ENCODE assay signal across 17 mouse cellular contexts in genomic region chr14:24234411-24234810, GRCm38 (mm10). TPM values are rescaled to one million over a fixed set of nuclear protein-coding genes. Genes with fewer than 3 reads are reported as not detected.
DNase-seq lines count a peak whose midpoint lies in the region; ATAC-seq and TF ChIP-seq lines count a peak whose summit lies in the region.
"Had no signal": no experiment of that assay in that cellular context is flagged by ENCODE, and none has a peak within 500 bp of the region (broad histone marks: within the 10 kb centered on the region; RNA-seq: fewer than 3 reads in every experiment).

No protein-coding gene starts in this region.

- H3K36me3 ChIP-seq in midbrain, postnatal 0 days (ENCODE audit: insufficient read depth, low read length) = no peaks in the 10 kb centered on the region
- H3K36me3 ChIP-seq in midbrain, embryonic 11.5 days (ENCODE audit: control insufficient read depth, insufficient read depth, low read length) = no peaks in the 10 kb centered on the region
- 0 out of 2 replicates have a peak, but pooled peaks cover 2% of the 10 kb centered on the region for H3K36me3 ChIP-seq in kidney, embryonic 16.5 days (ENCODE audit: insufficient read depth, low read length)
- H3K36me3 ChIP-seq in midbrain, embryonic 16.5 days (ENCODE audit: control insufficient read depth, insufficient read depth, low read length) = no peaks in the 10 kb centered on the region
- H3K36me3 ChIP-seq: forebrain, embryonic 12.5 days had no signal

- H3K9me3 ChIP-seq in midbrain, postnatal 0 days (ENCODE audit: low read length) = no peaks in the 10 kb centered on the region
- H3K9me3 ChIP-seq in midbrain, embryonic 11.5 days (ENCODE audit: control insufficient read depth, low read length) = no peaks in the 10 kb centered on the region
- no peaks in the 10 kb centered on the region for H3K9me3 ChIP-seq in kidney, embryonic 16.5 days (ENCODE audit: low read length)
- H3K9me3 ChIP-seq in midbrain, embryonic 16.5 days (replicated peaks; ENCODE audit: control insufficient read depth, low read length, poor library complexity, severe bottlenecking) = no peaks in the 10 kb centered on the region
- H3K9me3 ChIP-seq: forebrain, embryonic 12.5 days had no signal

- DNase-seq in adrenal gland, postnatal 14 days = peak; percentile 28
- DNase-seq in adrenal gland, adult 18-20 months (ENCODE audit: low spot score in 2 of 2) = no peak
- DNase-seq in midbrain, postnatal 0 days (ENCODE audit: low spot score) = peak; percentile 33
- DNase-seq in midbrain, embryonic 11.5 days (ENCODE audit: low spot score, missing footprints) = no peak
- no peak for DNase-seq in spleen, postnatal 4 days (ENCODE audit: low spot score in 2 of 2)
- DNase-seq in spleen, postnatal 36 days (ENCODE audit: low spot score in 2 of 2) = no peak
- DNase-seq: cerebellum, adult 8-10 months had no signal

- H3K4me2 ChIP-seq in midbrain, postnatal 0 days (ENCODE audit: low read depth, low read length, poor library complexity, severe bottlenecking) = no peak overlapping the region
- no peak overlapping the region for H3K4me2 ChIP-seq in midbrain, embryonic 11.5 days
- no peak overlapping the region for H3K4me2 ChIP-seq in kidney, embryonic 16.5 days (replicated peaks; ENCODE audit: low read depth, low read length)
- H3K4me2 ChIP-seq in midbrain, embryonic 16.5 days (ENCODE audit: low read length) = no peak overlapping the region
- H3K4me2 ChIP-seq: forebrain, embryonic 12.5 days had no signal

- WGBS in midbrain, postnatal 0 days = 58% methylated on average over 2 of the region's 2 CpGs
- 78% methylated on average over 2 of the region's 2 CpGs for WGBS in midbrain, embryonic 11.5 days
- 56% methylated on average over 2 of the region's 2 CpGs for WGBS in kidney, embryonic 16.5 days
- 54% methylated on average over 2 of the region's 2 CpGs for WGBS in midbrain, embryonic 16.5 days

- no peak overlapping the region for H3K4me3 ChIP-seq in midbrain, postnatal 0 days (ENCODE audit: low read depth, low read length)
- H3K4me3 ChIP-seq in midbrain, embryonic 11.5 days (ENCODE audit: low read depth, low read length) = no peak overlapping the region
- H3K4me3 ChIP-seq in kidney, embryonic 16.5 days (ENCODE audit: low read length) = no peak overlapping the region
- no peak overlapping the region for H3K4me3 ChIP-seq in midbrain, embryonic 16.5 days (ENCODE audit: low read depth, low read length)
- H3K4me3 ChIP-seq: forebrain, embryonic 12.5 days had no signal

- H3K27ac ChIP-seq in midbrain, postnatal 0 days (ENCODE audit: low read depth, low read length) = no peak overlapping the region
- no peak overlapping the region for H3K27ac ChIP-seq in midbrain, embryonic 11.5 days (ENCODE audit: low read depth, low read length)
- H3K27ac ChIP-seq in kidney, embryonic 16.5 days (ENCODE audit: low read length) = peak overlapping the region; percentile 60; the same call in 1 of the 2 replicates
- H3K27ac ChIP-seq in midbrain, embryonic 16.5 days (ENCODE audit: low read length) = no peak overlapping the region
- H3K27ac ChIP-seq: forebrain, embryonic 12.5 days had no signal

- ATAC-seq in midbrain, postnatal 0 days (ENCODE audit: low FRiP score) = no peak
- no peak for ATAC-seq in midbrain, embryonic 11.5 days (ENCODE audit: low FRiP score)
- ATAC-seq in kidney, embryonic 16.5 days (ENCODE audit: low FRiP score, low TSS enrichment) = peak; percentile 86
- ATAC-seq in midbrain, embryonic 16.5 days = no peak

- no peak overlapping the region for H3K9ac ChIP-seq in midbrain, postnatal 0 days (replicated peaks; ENCODE audit: low read length, poor library complexity, severe bottlenecking)
- no peak overlapping the region for H3K9ac ChIP-seq in midbrain, embryonic 11.5 days (ENCODE audit: low read length)
- H3K9ac ChIP-seq in kidney, embryonic 16.5 days (replicated peaks; ENCODE audit: low read length) = no peak overlapping the region
- no peak overlapping the region for H3K9ac ChIP-seq in midbrain, embryonic 16.5 days (ENCODE audit: low read depth, low read length)
- H3K9ac ChIP-seq: forebrain, embryonic 12.5 days had no signal

- no peaks in the 10 kb centered on the region for H3K27me3 ChIP-seq in midbrain, postnatal 0 days (ENCODE audit: insufficient read depth, low read length)
- no peaks in the 10 kb centered on the region for H3K27me3 ChIP-seq in midbrain, embryonic 11.5 days (ENCODE audit: control insufficient read depth, insufficient read depth, low read length)
- no peaks in the 10 kb centered on the region for H3K27me3 ChIP-seq in kidney, embryonic 16.5 days (ENCODE audit: insufficient read depth, low read length)
- H3K27me3 ChIP-seq in midbrain, embryonic 16.5 days (ENCODE audit: control insufficient read depth, insufficient read depth, low read depth, low read length) = no peaks in the 10 kb centered on the region
- H3K27me3 ChIP-seq: forebrain, embryonic 12.5 days had no signal

- no peak for TF ChIP-seq CTCF in midbrain, postnatal 0 days (IDR thresholded peaks at IDR 0.05)

- H3K4me1 ChIP-seq in midbrain, postnatal 0 days (ENCODE audit: insufficient read depth, low read length) = no peaks in the 10 kb centered on the region
- no peaks in the 10 kb centered on the region for H3K4me1 ChIP-seq in midbrain, embryonic 11.5 days (ENCODE audit: control insufficient read depth, insufficient read depth, low read length)
- peaks cover 28% of the 10 kb centered on the region for H3K4me1 ChIP-seq in kidney, embryonic 16.5 days (ENCODE audit: insufficient read depth, low read length)
- H3K4me1 ChIP-seq in midbrain, embryonic 16.5 days (ENCODE audit: control insufficient read depth, insufficient read depth, low read length) = no peaks in the 10 kb centered on the region; the same call in 1 of the 2 replicates

RNA-seq across cellular contexts. Expression of gene Dlg5, which starts 11.3 kb away (rescaled TPM):
- 35.9 and 50.1 TPM in 2 replicates for total RNA-seq in adrenal gland, postnatal 14 days (2021)
- total RNA-seq in adrenal gland, adult 18-20 months (2021) = 10 to 100 TPM; 35.7 to 51.6 TPM
- 84.3 and 87.4 TPM in 2 replicates for total RNA-seq in midbrain, postnatal 0 days (2014; rRNA removed)
- polyA plus RNA-seq in midbrain, postnatal 0 days (2015; fragmentation: Nextera tagmentation; extraction: Ambion mirVana) = 15.3 and 17.9 TPM in 2 replicates
- 19.3 and 20.5 TPM in 2 replicates for polyA plus RNA-seq in midbrain, embryonic 11.5 days (2014; fragmentation: Nextera tagmentation; extraction: Ambion mirVana)
- polyA plus RNA-seq in kidney, embryonic 16.5 days (2015; fragmentation: Nextera tagmentation; extraction: Ambion mirVana) = 13.7 and 15.9 TPM in 2 replicates
- 21.4 and 23.5 TPM in 2 replicates for polyA plus RNA-seq in midbrain, embryonic 16.5 days (2015; fragmentation: Nextera tagmentation; extraction: Ambion mirVana)
- total RNA-seq: MEL had no signal

RNA-seq across cellular contexts. Expression of gene E330034G19Rik, which starts 58.6 kb away (rescaled TPM):
- total RNA-seq in adrenal gland, postnatal 14 days (2021) = not detected in 2 replicates
- total RNA-seq in adrenal gland, adult 18-20 months (2021) = not detected
- not detected in 2 replicates for total RNA-seq in midbrain, postnatal 0 days (2014; rRNA removed)
- polyA plus RNA-seq in midbrain, postnatal 0 days (2015; fragmentation: Nextera tagmentation; extraction: Ambion mirVana) = 0.11 TPM in 1 of 2 replicates, not detected in the other
- polyA plus RNA-seq in midbrain, embryonic 11.5 days (2014; fragmentation: Nextera tagmentation; extraction: Ambion mirVana) = not detected in 2 replicates
- polyA plus RNA-seq in kidney, embryonic 16.5 days (2015; fragmentation: Nextera tagmentation; extraction: Ambion mirVana) = not detected in 2 replicates
- polyA plus RNA-seq in midbrain, embryonic 16.5 days (2015; fragmentation: Nextera tagmentation; extraction: Ambion mirVana) = not detected in 2 replicates
- total RNA-seq: adrenal gland, postnatal 4 days; layer of hippocampus, postnatal 10 days; megakaryocyte, adult 5-6 weeks; MEL had no signal
- polyA plus RNA-seq: forebrain, embryonic 12.5 days; heart, embryonic 16.5 days; limb, embryonic 14.5 days; stomach, embryonic 14.5 days had no signal

Comparison
In these comparisons a context has a peak if more than half of its experiments do, and no peak if none do; other contexts are left out.
1. DNase-seq: peak in adrenal gland, postnatal 14 days (single experiment) and midbrain, postnatal 0 days (single experiment); none in adrenal gland, adult 18-20 months (0 of 2), midbrain, embryonic 11.5 days (single experiment), spleen, postnatal 4 days (0 of 2) and spleen, postnatal 36 days (0 of 2).